Mouse (Mus musculus): ENCODE measurements around the gene Ceacam20.
"Not testable (repeated sequence)": the region's sequence is repeated elsewhere in the genome, so short reads cannot be mapped to it uniquely, and the experiment has no call there.

Ceacam20 gene

GRCm38 (mm10) chr7:19948956-19949355 lies 16.3 kb upstream of the Ceacam20 start:
- no peak for DNase-seq (ENCODE audit: low spot score in 2 of 2)

DNA sequence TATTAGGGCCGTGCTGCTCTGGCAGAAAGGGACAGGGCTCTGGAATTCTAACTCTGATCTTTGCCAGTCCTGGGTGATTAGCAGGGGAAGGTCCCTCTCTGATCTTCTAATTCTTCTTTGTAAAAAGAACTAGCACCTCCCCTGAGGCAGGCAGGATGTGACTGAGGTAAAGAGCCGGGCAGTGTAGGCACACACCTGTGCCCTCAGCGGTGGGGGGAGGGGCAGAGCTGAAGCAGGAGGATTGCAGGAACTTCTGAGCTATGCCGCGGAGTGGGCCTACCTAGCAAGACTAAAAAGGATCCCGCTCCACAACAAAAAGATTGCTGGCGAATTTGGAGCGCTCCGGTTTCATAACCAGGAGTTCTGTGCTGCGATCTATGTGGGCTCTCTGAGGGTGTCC lies 15.2 kb upstream of the Ceacam20 start:
- DNase-seq (ENCODE audit: low spot score in 2 of 2), result no peak

DNA sequence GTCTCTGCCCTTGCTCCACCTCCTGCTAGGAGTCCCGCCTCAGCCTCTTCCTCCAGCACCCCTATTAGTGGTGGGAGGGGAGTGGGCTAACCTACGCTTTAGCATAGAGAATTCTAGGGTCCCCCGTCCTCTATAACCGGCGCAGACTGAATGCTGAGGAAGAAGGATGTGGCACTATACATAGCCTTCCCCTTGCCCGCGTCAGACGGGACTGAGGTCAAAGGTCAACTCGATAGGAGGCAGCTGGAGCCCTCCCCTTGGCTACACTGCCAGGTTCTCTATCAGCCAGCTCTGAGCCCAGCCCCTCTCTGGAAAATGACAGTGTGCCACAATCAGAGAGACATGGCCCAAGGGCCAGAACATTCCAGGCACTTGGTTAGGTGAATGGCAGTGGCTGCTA lies 14.6 kb upstream of the Ceacam20 start, which contains the start of gene Igsf23:
Gene Igsf23, minus strand, starts transcription at position 168 of the 400 bp plus-strand sequence.
- DNase-seq (ENCODE audit: low spot score in 2 of 2), result no peak

- DNase-seq (ENCODE audit: low spot score in 2 of 2), result no peak
Observed at GRCm38 (mm10) chr7:19952320-19952986, 12.8 kb upstream of the Ceacam20 start.

GRCm38 (mm10) chr7:19953054-19953453 lies 12.2 kb upstream of the Ceacam20 start:
- DNase-seq (ENCODE audit: low spot score in 2 of 2), result no peak

DNA sequence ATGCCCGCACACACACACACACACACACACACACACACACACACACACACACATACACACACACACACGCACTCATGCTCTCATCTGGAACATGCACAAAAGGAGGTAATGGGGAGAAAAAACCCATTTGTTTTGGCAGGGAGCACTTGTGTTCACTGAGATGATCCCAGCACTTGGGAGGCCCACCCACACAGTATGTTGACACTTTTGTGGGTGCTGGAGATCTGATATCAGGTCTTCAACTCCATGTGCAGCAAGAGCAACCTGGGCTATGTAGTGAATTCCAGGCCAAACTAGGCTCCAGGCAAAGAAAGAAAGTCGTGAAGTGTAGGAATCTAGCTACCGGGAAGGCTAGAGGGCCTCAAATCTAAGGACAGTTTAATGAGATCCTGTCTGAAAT lies 9.4 kb upstream of the Ceacam20 start:
- DNase-seq (ENCODE audit: low spot score in 2 of 2), result no peak

- peak; percentile 88 to 89 for DNase-seq (ENCODE audit: low spot score in 2 of 2)
Observed at GRCm38 (mm10) chr7:19956341-19956781, 8.9 kb upstream of the Ceacam20 start.

DNA sequence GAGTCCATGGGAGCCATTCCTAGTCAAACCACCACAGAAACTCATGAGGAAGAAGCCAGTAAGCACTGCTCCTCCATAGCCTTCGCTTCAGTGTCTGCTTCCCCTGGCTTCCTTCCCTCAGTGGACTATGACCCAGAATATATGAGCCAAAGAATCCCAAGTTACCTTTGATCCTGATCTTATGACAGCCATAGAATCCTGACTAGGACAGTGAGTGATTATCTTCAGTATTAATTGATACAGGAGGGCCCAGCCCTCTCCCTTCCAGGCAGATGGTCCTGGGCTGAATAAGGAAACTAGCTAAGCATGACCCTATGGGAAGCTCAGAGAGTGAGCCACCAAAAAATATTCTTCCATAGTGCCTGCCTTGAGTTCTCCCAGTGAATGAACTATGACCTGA lies 2.8 kb upstream of the Ceacam20 start:
- no peak for DNase-seq (ENCODE audit: low spot score in 2 of 2)

DNA sequence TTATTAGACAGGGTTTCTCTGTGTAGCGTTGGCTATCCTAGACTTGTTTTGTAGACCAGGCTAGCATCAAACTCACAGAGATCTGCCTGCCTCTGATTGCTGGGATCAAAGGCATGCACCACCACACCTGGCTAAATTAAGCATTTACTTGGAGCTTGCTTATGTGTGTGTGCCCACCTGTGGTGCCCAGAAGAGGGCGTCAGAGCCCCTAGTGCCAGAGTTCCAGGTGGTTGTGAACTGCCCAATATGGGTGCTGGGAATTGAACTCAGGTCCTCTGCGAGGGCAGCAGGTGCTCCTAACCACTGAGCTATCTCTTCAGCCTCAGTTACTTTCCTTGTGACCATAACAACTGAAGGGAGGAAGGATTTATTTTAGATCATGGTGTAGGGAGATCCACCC lies 3.9 kb downstream of the Ceacam20 start:
- no peak for DNase-seq (ENCODE audit: low spot score in 2 of 2)

DNA sequence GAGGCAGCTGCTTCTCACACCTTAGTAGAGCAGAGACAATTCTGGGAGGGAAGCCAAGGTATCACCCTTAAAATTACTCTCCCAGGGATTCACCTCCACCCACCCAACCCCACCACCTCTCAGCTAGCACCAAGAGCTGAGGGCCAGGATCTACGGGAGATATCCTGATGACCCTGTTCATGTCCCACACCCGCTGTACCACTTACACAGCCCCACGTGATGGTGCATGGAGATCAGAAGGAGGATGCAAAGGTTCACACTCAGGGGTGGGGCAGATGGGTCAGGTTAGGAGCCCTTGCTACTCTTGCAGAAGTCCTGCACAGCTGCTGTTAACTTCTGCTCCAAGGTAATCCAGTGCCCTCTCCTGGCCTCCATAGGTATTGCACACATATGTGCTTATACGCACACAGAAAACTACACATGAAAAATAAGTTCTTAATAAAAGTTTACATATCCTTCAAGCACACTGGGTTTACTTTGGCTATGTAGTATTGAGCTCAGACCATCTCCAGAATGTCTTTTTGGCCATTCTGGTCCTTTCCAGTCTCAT lies 4.4 kb downstream of the Ceacam20 start:
- DNase-seq (ENCODE audit: low spot score in 2 of 2), result no peak

DNA sequence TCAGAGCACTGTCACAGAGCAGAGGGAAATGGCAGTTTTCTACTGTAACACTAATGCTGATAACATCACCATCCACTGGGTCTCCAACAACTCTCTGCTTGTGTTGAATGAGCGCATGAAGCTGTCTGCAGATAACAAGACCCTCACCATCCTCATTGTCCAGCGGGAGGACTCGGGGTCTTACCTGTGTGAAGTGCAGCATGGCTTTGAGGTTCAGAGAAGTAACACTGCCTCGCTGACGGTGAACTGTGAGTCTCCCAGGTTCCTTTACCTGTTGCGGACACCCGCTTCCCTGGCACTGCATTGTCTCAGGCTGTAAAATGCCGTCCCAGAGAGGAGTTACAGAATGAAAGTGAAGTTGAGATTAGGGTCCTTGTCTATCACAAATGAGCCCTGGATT lies 5.0 kb downstream of the Ceacam20 start:
- no peak for DNase-seq (ENCODE audit: low spot score in 2 of 2)

DNA sequence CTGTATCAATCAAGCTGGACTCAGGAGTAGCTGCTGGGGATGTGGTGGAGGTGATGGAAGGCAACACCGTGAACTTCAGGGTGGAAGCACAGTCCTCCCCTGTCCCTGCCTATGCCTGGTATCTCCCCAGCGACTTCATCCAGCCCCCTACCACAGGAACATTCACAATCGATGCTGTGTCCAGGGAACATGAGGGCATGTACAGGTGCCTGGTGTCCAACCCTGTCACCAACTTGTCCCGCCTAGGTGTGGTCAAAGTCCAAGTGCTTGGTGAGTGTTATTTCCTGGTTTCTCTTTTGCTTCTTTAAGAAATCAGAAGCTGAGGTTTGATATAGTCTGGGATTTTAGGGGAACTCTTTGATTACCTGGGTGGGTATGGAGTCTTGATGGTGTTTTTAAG lies 6.3 kb downstream of the Ceacam20 start:
- no peak for DNase-seq (ENCODE audit: low spot score in 2 of 2)

DNA sequence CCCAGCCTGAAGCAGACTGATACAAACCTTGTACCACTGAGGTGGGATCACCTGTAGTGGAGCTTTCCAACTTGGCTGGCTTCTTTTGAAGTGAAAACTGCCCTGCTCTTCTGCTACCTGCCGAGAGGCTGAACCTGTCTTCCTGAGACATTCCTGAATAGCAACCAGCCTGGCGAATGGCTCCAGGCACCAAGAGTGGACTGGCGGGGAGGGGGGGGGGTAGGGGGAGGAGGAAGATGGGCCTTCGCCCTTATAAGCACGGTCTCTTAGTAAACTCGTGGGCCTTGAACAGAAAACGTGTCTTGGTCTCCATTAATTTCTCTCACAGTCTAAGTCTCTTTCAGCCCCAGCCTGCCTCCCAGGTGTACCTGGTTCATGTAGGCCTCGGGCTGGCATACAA lies 26.0 kb downstream of the Ceacam20 start, which contains the start of gene Nlrp9b:
Gene Nlrp9b, plus strand, starts transcription at position 301 of the 400 bp plus-strand sequence.
- DNase-seq (ENCODE audit: low spot score in 2 of 2), result not testable (repeated sequence)

DNA sequence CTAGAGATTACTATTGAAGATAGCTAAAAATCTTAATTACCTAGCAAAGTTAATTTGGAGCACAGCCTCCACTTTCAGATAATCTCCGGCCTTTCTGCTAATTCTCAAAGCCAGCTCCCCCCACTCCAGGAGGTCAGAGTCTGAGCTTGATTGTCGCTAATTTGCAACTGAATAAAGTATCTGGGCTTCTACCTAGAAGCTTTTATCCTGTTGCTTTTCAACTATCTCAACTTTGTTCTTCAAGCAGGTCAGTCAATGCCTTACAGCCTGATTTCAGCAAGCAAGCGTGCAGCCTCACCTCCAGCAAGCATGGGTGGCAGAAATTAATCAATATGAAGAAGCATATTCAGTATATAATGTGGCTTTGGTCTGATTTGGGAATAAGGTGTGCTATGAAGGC lies 31.5 kb downstream of the Ceacam20 start:
- DNase-seq (ENCODE audit: low spot score in 2 of 2), result not testable (repeated sequence)

DNA sequence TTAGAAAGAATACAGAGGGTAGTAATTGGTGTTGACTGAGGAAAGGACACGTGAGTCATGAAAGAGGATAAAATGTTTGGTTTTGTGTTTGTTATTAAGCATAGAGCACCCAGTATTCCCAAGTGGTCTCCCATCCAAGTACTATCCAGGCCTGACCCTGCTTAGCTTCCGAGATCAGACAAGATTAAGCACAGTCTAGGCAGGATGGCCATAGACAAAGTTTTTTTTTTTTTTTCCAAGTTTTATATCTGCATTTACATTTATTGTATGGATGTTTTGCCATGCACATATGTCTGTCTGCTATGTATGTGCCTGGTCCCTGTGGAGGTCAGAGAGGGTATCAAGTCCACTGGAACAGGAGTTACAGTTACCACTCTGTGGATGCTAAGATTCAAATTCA lies 44.8 kb downstream of the Ceacam20 start:
- no peak for DNase-seq (ENCODE audit: low spot score in 2 of 2)

Data from urinary bladder, postnatal 36 days (tissue).